Mouse (Mus musculus) lung, postnatal 0 days (tissue): ENCODE measurements around the gene Fscn3. TPM values are rescaled to one million over a fixed set of nuclear protein-coding genes. Genes with fewer than 3 reads are reported as not detected.

Experiments
- ATAC-seq: fragments of 200-750 bp; cut with Nextera tagmentation; 2 replicates; pipeline ENCODE4 v1.8.0; 2017; ENCODE audit warnings: moderate library complexity
- DNase-seq: peaks from one replicate; pipeline ENCODE4 v3.0.0-alpha.2; 2016; ENCODE audit warnings: low spot score
- H3K27ac ChIP-seq: fragments of 300-500 bp; sonication (generic); 2 replicates; pipeline ENCODE4 v1.5.1; 2014; ENCODE audit warnings: antibody characterized with exemption, mild to moderate bottlenecking, low read length, mixed read lengths
- H3K27me3 ChIP-seq: fragments of 300-500 bp; sonication (generic); replicated peaks from 2 replicates; pipeline ENCODE4 v1.6.1; 2014; ENCODE audit warnings: low read length, mixed read lengths; ENCODE audit not compliant: insufficient read depth
- H3K36me3 ChIP-seq: fragments of 300-500 bp; sonication (generic); 2 replicates; pipeline ENCODE4 v1.6.1; 2014; ENCODE audit warnings: low read length, mixed read lengths; ENCODE audit not compliant: insufficient read depth
- H3K4me1 ChIP-seq: fragments of 300-500 bp; sonication (generic); 2 replicates; pipeline ENCODE4 v1.6.1; 2014; ENCODE audit warnings: antibody characterized with exemption, low read depth, low read length, mixed read lengths; ENCODE audit not compliant: insufficient read depth
- H3K4me2 ChIP-seq: fragments of 300-500 bp; sonication (generic); replicated peaks from 2 replicates; pipeline ENCODE4 v1.6.1; 2014; ENCODE audit warnings: low read depth, mild to moderate bottlenecking, low read length, moderate library complexity, mixed read lengths
- H3K4me3 ChIP-seq: fragments of 300-500 bp; sonication (generic); 2 replicates; pipeline ENCODE4 v1.5.1; 2014; ENCODE audit warnings: low read depth, low read length
- H3K9ac ChIP-seq: fragments of 300-500 bp; sonication (generic); replicated peaks from 2 replicates; pipeline ENCODE4 v1.6.1; 2014; ENCODE audit warnings: low read depth, mild to moderate bottlenecking
- H3K9me3 ChIP-seq: fragments of 300-500 bp; sonication (generic); 2 replicates; pipeline ENCODE4 v1.6.1; 2016; ENCODE audit warnings: low read length, mixed read lengths
- CTCF ChIP-seq: IDR thresholded peaks from 2 replicates; pipeline ENCODE4 v1.5.1; 2016; ENCODE audit warnings: antibody characterized with exemption, mild to moderate bottlenecking
- EP300 ChIP-seq: IDR thresholded peaks from 2 replicates; pipeline ENCODE4 v1.6.1; 2016; ENCODE audit warnings: antibody characterized with exemption, mild to moderate bottlenecking, control low read depth
- WGBS: fragments of 180-500 bp; shearing (Covaris S2); extraction: QIAGEN DNeasy Blood & Tissue Kit; methylation state at CpG from one replicate; pipeline ENCODE4 v1.1.7; 2014; 5-methylcytosine and 5-hydroxymethylcytosine counted together
- polyA plus RNA-seq: library from polyadenylated mRNA; unstranded; fragments of >200 nt; fragmentation: Nextera tagmentation; extraction: Ambion mirVana; gene quantifications from 2 replicates; pipeline ENCODE4 v1.2.1, GENCODE M21; 2015

Gene Fscn3
- polyA plus RNA-seq, 1 experiment from 2014 or later, result not detected

DNA sequence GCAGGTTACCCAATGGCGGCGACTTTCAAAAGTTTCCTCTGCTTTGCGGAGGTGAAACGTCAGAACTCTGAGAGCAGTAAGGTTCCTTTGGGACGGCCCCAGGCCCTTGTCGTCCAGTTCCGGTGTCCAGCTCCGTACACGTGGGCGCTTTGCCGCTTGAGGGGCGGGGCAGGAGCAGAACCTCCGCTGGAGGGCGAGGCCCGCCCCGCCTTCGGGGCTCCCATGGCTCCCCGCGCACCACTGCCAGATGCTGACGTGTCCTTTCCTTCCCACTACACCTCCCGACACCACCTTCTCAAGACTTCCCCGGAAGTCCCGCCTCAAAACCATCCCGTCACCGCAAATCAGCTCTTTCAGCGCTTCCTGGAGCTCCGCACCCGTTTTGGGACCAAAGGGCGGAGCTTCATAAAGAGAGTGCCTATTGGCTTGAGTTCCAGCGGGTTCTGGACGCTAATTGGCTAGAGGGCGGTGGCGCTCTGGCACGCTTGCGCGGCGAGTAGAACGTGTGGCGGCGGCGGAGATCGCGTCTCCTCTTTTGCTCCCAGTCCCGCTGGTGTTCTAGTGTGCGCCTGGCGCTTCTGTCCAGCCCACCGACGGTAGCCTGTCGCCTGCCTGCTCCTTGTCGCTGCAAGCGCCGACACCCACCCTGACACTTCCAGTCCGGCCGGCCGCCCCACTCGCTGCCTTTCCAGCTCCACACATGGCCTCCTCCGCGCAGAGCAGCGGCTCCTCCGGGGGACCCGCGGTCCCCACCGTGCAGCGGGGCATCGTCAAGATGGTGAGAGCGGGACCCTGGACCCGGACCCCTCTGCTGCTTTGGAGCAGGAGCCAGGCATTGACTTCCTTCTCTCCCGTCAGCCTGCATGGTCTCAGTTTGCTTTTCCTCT lies 52.5 kb downstream of the Fscn3 start:
- peak; percentile 100 for DNase-seq
- peak overlapping the region; percentile 92 for H3K27ac ChIP-seq
- 0 out of 2 replicates have a peak, but pooled peaks cover 2% of the 10 kb centered on the region for H3K4me1 ChIP-seq
- peak overlapping the region; percentile 84 for H3K4me3 ChIP-seq
- peak; percentile 98 for ATAC-seq
- peak overlapping the region; percentile 71 for H3K9ac ChIP-seq
- H3K36me3 ChIP-seq, result no peaks in the 10 kb centered on the region
- H3K27me3 ChIP-seq, result no peaks in the 10 kb centered on the region
- H3K9me3 ChIP-seq, result no peaks in the 10 kb centered on the region
- peak overlapping the region; percentile 93 for H3K4me2 ChIP-seq
- no peak; the same call in none of the 2 replicates for TF ChIP-seq CTCF
- TF ChIP-seq EP300, result peak; percentile 10; the same call in 1 of the 2 replicates
- 2% methylated on average over 68 of the region's 68 CpGs for WGBS

DNA sequence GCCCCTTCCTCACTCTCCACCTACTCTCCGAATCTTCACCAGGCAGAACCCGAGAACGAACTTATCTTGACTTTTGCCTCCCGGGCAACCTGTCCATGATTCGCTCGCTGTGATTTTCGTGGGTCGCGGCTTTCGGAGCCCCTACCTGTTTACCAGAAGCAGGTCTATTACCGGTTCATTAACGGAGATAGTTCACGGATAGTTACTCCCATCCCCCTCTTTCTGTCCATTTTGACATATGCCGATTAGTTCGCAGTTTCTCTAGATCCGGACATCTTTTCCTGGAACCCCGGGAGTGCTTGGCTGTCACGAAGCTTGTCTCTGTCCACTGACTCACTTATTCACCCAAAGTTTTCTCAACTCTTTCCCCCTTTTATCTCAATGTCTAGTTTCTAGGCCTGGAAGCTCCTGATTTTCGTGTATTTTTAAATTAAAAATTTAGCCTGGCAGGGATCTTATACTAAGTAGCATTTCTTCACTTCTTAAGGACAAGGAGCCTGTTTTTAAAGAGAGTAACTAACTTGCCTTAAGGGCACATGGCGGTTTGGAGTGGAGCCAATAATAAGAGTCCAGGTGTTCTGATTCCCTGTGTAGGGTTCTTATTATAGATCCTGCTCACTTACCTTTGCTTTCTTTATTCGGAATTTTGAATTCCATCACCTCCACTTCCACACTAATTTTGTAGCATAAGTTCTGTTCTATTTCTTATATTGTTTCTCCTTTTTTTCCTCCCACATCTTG lies 53.3 kb downstream of the Fscn3 start:
- Histone ChIP-seq H3K4me3 (peak overlapping the region; percentile 84), H3K4me2 (peak overlapping the region; percentile 93), H3K27ac (peak overlapping the region; percentile 92), H3K9me3 (no peaks in the 10 kb centered on the region), H3K36me3 (no peaks in the 10 kb centered on the region), H3K9ac (peak overlapping the region; percentile 71), H3K27me3 (no peaks in the 10 kb centered on the region), H3K4me1 (peaks cover 2% of the 10 kb centered on the region; the same call in 1 of the 2 replicates)
- no peak for ATAC-seq
- no peak for TF ChIP-seq CTCF
- no peak for TF ChIP-seq EP300
- WGBS, result 4% methylated on average over 21 of the region's 21 CpGs
- DNase-seq, result peak; percentile 41

DNA sequence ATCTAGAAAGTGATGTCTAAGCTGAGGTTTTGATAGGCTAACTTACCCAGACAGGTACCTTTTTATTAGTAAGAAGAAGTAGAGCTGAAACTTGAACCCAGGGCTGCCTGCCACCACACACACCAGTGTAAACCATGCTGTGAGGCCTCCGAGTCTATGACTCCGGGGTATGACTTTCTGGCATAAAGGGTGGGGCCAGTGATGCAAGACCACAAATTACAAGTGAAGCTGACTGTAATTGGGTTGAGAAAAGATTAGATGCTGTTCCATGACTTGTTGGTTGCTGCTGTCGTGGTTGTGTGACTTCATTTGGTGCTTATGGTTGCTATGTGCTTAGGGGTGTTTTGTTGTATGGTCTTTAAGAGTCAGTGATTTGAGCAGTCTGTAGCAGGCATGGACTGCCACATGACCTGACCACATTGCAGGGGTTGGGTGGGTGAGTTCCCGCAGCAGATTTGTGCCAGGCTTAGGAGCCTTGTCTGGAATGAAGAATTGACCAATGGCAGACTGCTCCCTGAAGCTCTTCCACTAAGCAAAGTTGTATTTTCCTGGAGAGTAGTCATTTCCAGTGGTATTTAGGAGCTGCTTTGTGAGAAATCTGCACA lies 55.2 kb downstream of the Fscn3 start:
- Histone ChIP-seq H3K4me2 (no peak overlapping the region), H3K4me3 (no peak overlapping the region), H3K36me3 (no peaks in the 10 kb centered on the region), H3K27ac (no peak overlapping the region), H3K9me3 (no peaks in the 10 kb centered on the region), H3K4me1 (peaks cover 2% of the 10 kb centered on the region; the same call in 1 of the 2 replicates), H3K9ac (no peak overlapping the region), H3K27me3 (no peaks in the 10 kb centered on the region)
- DNase-seq (peak; percentile 46), ATAC-seq (no peak)
- TF ChIP-seq EP300 (no peak), CTCF (no peak)
- 49% methylated on average over 4 of the region's 4 CpGs for WGBS

DNA sequence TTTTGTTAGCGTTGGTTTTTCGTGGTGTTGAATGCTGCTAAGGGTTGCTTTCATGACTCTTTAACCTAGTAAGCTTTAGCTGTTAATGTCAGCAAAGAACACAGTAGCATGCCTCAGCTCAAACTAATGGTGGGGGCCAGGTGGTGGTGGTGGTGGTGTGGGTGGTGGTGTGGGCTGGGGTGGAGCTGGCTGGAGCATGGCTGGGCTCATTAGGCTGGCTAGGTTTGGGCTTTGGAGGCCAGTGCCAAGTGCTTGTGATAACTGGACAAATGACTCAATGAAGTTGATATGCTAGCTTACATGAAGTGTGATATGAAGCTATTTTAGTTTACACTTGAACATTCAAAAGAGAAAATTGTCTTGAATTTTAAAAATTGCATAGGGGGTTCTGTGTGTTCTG lies 58.4 kb downstream of the Fscn3 start:
- H3K27me3 ChIP-seq, result no peaks in the 10 kb centered on the region
- no peak overlapping the region for H3K27ac ChIP-seq
- 0 out of 2 replicates have a peak, but pooled peaks cover 4% of the 10 kb centered on the region for H3K36me3 ChIP-seq
- H3K9ac ChIP-seq, result no peak overlapping the region
- no peak for TF ChIP-seq EP300
- no peak for TF ChIP-seq CTCF
- 93% methylated on average over 2 of the region's 2 CpGs for WGBS
- H3K4me2 ChIP-seq, result no peak overlapping the region
- ATAC-seq (no peak), DNase-seq (no peak)
- H3K9me3 ChIP-seq, result no peaks in the 10 kb centered on the region
- H3K4me1 ChIP-seq, result no peaks in the 10 kb centered on the region; the same call in 1 of the 2 replicates
- no peak overlapping the region for H3K4me3 ChIP-seq

DNA sequence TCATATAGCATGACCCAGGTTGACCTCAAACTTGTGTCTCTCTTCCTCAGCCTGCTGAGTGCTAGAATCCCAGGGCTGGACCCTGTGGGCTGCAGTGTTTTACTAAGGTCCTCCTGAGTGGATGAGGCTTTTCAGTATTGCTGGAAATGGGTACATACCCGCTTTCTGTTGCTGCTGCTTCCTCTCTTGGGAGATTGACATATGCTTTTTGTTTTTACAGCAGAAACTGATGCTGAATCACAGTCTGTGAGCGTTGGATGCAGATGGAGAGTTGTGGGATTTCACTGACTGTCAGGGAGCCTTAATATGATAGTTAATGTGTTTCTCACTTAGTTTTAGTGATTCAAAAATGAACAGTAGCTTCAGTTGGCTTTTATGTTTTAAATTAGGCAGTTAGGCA lies 58.9 kb downstream of the Fscn3 start:
- Histone ChIP-seq H3K9ac (no peak overlapping the region), H3K4me3 (no peak overlapping the region), H3K4me2 (no peak overlapping the region), H3K4me1 (no peaks in the 10 kb centered on the region; the same call in 1 of the 2 replicates), H3K36me3 (0 out of 2 replicates have a peak, but pooled peaks cover 4% of the 10 kb centered on the region), H3K27ac (no peak overlapping the region), H3K9me3 (no peaks in the 10 kb centered on the region), H3K27me3 (no peaks in the 10 kb centered on the region)
- DNase-seq, result no peak
- 70% methylated on average over 2 of the region's 2 CpGs for WGBS
- TF ChIP-seq EP300, result no peak
- TF ChIP-seq CTCF, result no peak
- ATAC-seq, result no peak

DNA sequence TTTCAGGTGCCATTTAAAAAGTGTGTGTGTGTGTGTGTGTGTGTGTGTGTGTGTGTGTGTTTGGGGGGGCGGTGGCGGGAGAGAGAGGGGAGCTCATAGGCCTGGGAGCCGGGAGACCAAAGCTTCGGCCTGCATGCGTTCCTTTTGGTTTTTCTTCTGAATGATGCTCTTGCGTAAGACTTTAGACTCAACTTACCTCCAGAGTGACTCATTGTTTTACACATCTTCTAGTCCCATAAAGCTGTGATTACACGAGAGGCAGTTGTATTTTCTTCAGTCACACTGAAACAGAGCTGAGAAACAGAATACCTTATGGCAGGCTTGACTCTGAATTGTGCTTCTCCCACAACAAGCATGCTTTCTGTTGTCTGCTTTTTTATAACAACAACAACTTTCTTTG lies 59.3 kb downstream of the Fscn3 start:
- ATAC-seq (no peak), DNase-seq (peak; percentile 6)
- Histone ChIP-seq H3K4me2 (no peak overlapping the region), H3K36me3 (0 out of 2 replicates have a peak, but pooled peaks cover 4% of the 10 kb centered on the region), H3K9ac (no peak overlapping the region), H3K9me3 (no peaks in the 10 kb centered on the region), H3K4me3 (no peak overlapping the region), H3K27ac (no peak overlapping the region), H3K4me1 (no peaks in the 10 kb centered on the region; the same call in 1 of the 2 replicates), H3K27me3 (no peaks in the 10 kb centered on the region)
- WGBS, result 79% methylated on average over 7 of the region's 7 CpGs
- TF ChIP-seq CTCF (no peak), EP300 (no peak)

Other genes with a start within 250 kb of the Fscn3 start
- gene Zfp800, start 29.8 kb upstream of the Fscn3 start, polyA plus RNA-seq, result 21.2 and 24.7 TPM in 2 replicates
- gene Arf5, start 4.2 kb upstream of the Fscn3 start, polyA plus RNA-seq, result 314 and 340 TPM in 2 replicates
- 7.6 and 7.8 TPM in 2 replicates for gene Gcc1, start 601 bp downstream of the Fscn3 start, polyA plus RNA-seq
- not detected in 2 replicates for gene Pax4, start 21.6 kb downstream of the Fscn3 start, polyA plus RNA-seq
- gene Snd1, start 47.4 kb downstream of the Fscn3 start, polyA plus RNA-seq, result 56.6 and 63.1 TPM in 2 replicates